Mouse (Mus musculus): ENCODE measurements at regions not wholly inside any gene's neighbourhood (a gene's known extent, or its start where the extent isn't known, plus 50 kb on each side); places are given as distances from the start of the nearest gene placed in this dataset.
A peak's percentile ranks its signal among the peaks of the same experiment; 100 is the strongest.

GRCm38 (mm10) chr16:7892799-7893198 lies 532.1 kb downstream of the Tmem114 start:
- peak; percentile 15 to 20 for DNase-seq (ENCODE audit: low spot score in 2 of 2)

GRCm38 (mm10) chr16:7863406-7863805 lies 561.5 kb downstream of the Tmem114 start:
- DNase-seq (ENCODE audit: low spot score in 2 of 2), result no peak

DNA sequence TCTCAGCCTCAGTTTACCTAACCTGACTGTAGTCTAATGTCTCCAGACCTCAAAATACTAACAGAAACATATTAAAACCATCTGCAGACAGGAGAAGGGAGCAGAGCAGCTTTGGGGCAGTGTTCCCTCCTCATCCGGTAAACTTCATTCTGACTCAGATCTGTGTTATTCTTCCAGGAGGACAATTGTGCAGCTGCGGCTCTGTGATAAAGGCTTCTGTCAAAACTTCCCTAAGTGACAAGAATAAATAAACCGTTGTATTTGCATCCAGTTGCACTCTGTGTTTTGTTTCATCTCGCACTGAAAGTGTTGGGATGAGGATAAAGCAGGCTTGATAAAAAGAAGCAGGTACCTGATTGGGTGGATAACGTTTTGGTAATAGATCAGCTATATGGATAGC lies 585.8 kb downstream of the Tmem114 start:
- no peak for DNase-seq (ENCODE audit: low spot score in 2 of 2)

DNA sequence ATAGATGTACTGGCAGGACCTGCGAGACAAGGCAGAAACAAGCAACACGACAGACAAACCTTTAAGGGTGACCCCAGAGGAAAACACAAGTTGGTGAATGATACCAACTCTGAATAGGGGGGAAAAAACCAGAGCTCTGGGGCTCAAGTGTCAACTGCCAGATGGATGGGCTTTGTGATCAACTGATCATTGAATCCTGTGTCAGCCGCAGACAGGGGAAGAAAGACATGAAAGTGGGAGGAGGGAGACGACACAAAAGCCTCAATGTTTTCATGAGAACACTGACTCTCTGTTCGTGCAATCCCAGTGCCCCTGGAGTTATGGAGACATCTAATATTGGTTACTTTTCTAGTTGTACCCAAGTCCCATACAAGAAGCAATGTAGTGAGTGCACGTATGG lies 593.8 kb downstream of the Tmem114 start:
- no peak for DNase-seq (ENCODE audit: low spot score in 2 of 2)

- DNase-seq (ENCODE audit: low spot score in 2 of 2), result no peak
These were observed 594.8 kb downstream of the Tmem114 start for GRCm38 (mm10) chr16:7829939-7830650.

DNA sequence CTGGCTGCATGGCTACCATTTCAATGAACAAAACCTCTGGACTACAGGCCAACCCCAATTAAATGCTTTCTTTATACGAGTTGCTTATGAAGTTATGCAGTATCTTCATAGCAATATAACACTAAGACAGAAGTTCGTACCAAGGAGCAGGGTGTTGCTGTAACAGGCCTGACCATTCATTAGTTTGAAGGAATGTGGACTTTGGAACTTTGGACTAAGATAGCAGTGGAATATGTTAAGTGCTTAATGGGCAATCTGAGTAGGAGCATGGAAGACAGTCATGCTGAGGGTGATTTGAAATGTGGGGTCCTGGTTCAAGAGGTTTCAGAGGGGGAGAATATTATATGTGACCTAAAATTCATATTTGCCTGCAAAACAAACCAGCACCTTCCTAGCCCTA lies 623.8 kb downstream of the Tmem114 start:
- no peak for DNase-seq (ENCODE audit: low spot score in 2 of 2)

DNA sequence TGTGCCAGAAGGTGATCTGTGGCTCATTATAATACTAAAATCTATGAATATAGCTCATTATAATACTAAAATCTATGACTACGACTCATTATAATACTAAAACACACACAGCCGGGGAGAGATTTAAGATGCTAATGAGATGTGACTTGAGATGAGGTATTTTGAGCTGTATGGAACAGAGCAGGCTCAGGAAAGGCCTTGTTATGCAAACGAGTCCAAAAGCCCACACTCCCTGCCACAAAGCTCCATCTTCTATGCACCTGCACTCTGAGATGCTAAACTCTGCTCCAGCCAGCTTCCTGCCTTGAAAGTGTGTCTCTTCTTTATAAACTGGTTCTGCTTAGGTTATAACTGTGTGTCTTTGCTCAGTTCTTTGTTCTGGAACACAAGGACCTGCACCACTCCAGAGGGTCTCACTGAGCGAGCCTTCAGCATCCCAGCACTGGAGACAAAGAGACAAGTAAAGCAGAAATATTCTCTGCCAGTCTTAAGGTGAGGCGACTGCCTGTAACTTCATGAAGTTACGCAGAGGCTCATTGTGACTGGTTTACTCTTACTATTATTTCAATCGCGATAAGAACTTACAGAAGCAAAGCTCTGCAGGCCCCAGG lies 627.7 kb downstream of the Tmem114 start:
- no peak for DNase-seq (ENCODE audit: low spot score in 2 of 2)

DNA sequence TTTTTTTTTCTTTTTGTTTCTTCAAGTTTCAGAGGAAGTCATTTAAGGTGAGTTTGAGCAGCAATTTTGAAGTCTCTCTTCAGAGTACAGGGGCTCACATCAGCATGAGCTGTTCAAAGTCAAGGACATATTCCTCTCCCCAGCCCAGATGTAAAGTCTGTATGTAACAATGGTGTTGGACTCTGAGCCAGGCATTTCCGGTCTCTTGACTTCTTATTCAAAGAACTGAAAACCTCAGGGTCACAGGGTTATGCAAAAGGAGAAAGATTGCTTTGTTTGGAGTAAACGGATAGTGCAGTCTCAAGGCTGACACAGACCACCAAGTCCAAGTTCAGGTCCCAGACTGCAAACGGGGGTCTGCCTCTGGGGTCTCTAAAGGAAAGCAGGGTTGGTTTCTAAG lies 629.4 kb downstream of the Tmem114 start:
- DNase-seq (ENCODE audit: low spot score in 2 of 2), result no peak

DNA sequence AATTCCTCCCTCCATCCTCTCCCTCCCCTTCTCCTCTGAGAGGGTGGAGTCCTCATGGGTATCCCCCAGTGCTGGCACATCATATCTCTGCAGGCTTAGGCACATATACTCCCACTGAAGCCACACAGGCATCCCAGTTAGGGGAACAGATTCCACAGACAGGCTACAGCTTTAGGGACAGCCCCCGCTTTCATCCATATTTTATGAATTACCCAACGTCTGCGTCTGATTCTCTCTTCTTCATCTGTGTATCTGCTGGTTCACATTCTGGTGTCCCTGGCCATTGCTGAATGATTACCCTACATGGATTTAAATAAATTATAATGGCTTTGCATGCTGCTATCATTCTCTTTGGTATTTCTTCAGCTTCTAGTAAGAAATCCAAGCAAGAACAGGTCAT lies 632.4 kb downstream of the Tmem114 start:
- DNase-seq (ENCODE audit: low spot score in 2 of 2), result no peak

DNA sequence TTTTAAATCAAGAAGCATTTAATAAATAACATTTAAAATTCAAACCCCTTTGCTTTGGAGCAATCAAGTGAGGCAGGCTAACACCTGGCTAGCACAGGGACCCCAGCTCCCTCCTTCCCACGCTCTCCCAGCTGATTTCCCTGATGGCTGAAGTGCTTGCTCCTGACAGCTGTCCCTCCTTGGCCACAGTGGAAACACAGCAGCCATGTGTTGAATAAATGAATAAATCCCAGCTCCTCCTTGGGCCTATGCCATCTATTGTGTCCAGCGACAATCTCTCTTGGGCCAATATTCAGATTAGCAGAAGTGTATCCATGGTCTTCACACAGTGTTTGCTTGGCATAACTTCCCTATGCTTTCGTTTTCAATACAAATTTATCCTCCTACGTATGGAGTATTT lies 634.7 kb downstream of the Tmem114 start:
- no peak for DNase-seq (ENCODE audit: low spot score in 2 of 2)

DNA sequence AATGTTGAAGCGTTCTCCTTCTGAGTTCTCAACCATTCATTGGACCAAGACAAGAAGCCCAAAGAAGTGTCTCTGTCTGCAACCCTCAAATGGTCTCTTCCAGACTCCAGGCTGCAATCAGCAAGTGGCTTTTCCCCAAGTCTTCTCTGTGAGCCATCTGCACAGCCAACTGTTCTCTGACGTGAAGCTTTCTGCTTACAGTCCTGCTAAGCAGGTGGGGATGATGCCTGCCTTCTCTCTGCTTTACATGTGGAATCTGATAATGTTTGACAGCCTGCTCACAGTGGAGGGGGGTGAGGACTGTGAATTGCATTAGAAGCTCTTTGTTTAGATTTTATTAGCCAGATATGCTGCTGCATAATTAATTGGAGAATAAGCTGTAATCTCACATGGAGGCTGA lies 636.7 kb downstream of the Tmem114 start:
- DNase-seq (ENCODE audit: low spot score in 2 of 2), result peak; percentile 27

DNA sequence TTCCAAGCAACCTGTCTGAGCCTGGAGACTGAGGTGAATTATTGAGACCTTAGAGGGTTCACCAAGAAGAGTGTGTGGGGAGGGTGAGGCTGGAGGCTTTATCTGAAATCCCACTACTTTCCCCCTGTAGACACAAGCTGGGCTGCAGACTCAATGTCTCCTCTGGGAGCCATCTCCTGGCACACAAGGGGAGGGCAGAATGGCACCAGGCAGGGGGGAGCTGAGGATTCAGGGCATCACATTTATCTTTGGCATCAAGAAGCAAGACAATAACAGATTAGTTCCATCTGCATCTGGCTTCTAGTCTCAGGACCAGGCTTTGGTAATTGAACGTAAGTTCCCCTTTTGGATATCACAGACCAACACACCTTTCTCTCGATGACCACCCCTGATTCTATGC lies 643.4 kb downstream of the Tmem114 start:
- DNase-seq (ENCODE audit: low spot score in 2 of 2), result no peak

GRCm38 (mm10) chr16:7775635-7776034 lies 649.3 kb downstream of the Tmem114 start:
- no peak for DNase-seq (ENCODE audit: low spot score in 2 of 2)

DNA sequence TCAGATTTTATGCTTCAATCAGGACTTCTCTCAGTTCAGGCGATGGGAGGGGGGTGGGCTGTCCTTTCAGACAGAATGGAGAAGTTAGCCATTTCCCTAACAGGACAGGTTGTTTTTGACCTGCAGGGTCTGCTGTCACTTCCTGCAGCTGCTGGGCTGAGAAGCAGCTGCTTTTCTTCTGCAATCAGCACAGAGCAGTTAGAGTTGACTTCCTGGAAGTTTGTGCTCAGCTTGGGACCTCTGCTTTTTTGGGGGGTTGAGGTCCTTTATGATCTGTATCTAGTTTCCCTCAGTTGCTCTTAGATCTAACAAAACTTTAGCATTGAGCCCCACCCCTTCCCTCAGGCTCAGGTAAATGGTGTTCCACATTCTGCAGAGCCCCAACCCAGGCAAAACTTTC lies 656.5 kb downstream of the Tmem114 start:
- DNase-seq (ENCODE audit: low spot score in 2 of 2), result no peak

DNA sequence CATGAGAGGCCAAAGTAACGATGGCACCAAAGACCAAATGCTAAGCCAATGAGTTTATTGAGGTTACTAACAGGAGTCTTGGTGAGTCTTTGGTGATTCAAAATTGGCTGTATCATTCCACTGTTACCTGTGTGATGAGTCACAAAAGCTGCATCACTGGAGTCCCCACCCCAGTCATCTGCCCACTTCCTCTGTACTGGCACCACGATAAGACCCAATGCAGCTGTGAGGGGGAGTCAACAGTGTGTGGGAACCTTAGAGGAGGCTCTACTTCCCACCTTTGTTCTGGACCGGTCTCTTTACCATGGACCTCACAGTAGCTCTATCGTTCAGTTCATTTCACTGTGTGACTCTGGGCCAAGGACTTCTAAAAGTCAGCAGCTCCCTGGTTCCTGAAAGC lies 657.2 kb downstream of the Tmem114 start:
- no peak for DNase-seq (ENCODE audit: low spot score in 2 of 2)

DNA sequence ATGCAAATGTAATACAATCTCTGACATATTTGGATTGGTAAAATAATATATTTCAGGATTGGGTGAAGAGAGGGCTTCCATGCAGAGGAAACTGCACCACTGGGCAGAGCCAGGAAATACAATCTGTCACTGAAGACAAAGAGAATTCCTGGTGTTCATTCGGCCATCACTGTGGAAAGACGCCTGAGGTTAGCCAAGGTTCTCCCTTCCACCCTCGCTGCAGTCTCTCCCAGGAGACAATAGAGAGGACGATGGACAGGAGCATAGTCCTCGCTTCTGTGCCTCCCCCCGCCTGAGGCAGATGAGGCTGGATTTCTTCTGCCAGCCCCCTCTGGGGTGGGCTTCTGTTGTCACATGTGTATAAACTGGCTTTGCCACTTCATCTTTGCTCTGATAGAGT lies 660.6 kb downstream of the Tmem114 start:
- no peak for DNase-seq (ENCODE audit: low spot score in 2 of 2)

GRCm38 (mm10) chr16:7728186-7728585 lies 696.8 kb downstream of the Tmem114 start:
- no peak for DNase-seq (ENCODE audit: low spot score in 2 of 2)

DNA sequence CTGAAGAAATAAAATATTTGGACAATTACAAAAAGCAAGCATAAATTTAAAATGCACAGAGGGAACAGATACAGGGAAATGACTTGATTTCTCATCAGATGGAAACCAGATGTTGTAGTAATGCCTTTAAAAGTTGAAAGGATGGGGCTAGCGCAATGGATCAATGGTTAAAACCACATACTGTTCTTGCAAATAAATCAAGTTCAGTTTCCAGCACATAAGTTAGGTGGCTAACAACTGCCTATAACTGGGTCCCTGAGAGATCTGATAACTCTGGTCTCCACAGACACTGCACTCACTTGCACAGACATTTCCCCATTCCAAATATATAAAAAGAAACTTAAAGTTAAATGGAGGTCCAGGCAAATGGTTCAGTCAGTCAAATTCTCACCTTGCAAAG lies 699.7 kb downstream of the Tmem114 start:
- no peak for DNase-seq (ENCODE audit: low spot score in 2 of 2)

DNA sequence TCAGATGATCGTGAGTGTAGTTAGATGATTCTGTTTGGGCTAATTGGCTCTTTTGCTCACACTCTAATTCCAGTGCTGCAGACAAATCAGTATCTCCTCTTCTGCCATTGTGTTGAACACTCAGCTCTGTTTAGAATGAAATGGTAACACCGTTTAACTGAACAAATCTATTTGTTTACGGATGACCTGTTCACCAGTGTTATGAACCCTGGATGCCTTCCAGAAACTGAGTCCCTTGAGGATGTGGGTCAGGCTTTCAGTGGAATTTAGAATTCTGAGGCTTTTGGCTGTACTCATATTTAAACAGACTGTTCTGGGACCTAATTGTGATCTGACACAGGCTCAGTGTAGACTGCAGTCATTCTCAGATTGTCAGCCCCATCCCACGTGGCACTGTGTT lies 723.5 kb downstream of the Tmem114 start:
- no peak for DNase-seq (ENCODE audit: low spot score in 2 of 2)

GRCm38 (mm10) chr16:7685484-7685883 lies 739.5 kb downstream of the Tmem114 start:
- no peak for DNase-seq (ENCODE audit: low spot score in 2 of 2)

DNA sequence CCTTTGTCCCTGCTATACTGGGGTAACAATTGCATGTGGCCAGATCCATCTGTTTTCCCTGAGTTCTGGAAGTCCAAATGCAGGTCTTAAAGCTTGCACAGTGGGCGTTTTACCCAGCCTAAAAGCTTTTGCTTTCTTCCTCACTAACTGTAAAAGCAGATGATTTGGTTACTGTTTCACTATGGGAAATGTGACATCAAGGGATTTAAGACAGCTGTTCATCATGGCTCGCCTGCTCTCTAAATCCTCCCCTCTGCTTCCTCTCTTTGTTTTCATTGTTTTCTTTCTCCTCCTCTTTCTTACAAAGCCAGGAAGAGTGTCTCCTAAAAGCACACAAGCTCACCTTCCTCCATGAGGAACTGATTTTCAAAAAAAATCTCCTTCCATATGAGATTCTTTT lies 758.8 kb downstream of the Tmem114 start:
- DNase-seq (ENCODE audit: low spot score in 2 of 2), result no peak

GRCm38 (mm10) chr16:7658133-7658532 lies 766.8 kb downstream of the Tmem114 start:
- no peak for DNase-seq (ENCODE audit: low spot score in 2 of 2)

DNA sequence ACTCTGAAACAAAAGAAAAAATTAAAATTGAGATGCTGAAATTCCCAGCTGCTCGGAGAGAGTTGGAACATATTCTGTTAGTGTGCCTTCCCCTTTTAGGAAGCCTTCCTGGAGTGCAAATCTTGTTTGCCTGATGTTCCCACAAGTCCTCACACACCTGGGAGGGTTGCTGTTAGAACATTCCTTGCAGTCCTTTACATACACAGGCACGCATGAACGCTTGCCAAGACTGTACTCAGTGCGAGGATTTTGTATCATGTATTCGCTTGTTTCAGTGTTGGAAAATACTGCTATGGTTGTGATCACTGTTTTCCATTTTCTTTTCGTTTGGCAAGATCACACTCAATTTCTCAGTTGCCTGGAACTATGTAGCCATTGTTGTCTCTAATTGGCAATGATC lies 770.5 kb downstream of the Tmem114 start:
- DNase-seq (ENCODE audit: low spot score in 2 of 2), result no peak

GRCm38 (mm10) chr16:7649771-7650170 lies 775.2 kb downstream of the Tmem114 start:
- no peak for DNase-seq (ENCODE audit: low spot score in 2 of 2)

Measured in right cerebral cortex, adult 2 months (tissue).